8 mouse cellular contexts compared by ENCODE assay signal in the genomic region with DNA sequence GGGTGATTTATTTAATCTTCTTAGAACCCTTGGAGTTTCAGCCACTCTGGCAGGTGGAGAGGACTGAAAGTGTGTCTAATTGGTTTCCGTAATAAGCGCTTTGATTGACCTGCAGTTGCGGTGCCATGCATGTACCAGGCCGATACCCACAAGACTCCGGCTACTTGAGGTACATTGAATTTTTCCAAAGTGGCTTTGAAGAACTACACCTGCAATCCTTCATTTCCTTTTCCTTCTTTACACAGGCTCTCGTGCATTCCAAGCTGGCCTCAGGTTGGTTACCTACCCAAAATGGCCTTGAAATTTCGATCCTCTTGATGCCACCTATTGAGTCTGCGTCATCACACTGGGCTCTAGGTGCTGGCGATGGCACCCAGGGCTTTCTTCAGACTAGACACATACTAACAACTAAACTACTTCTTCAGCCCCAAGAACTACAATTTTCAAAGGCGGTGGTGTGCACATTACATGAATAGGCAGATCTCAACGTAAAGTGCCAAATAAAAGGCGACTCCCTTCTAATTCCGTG. TPM values are rescaled to one million over a fixed set of nuclear protein-coding genes. Genes with fewer than 3 reads are reported as not detected.
DNase-seq lines count a peak whose midpoint lies in the region; ATAC-seq and TF ChIP-seq lines count a peak whose summit lies in the region.

No protein-coding gene starts in this region.

- no peaks in the 10 kb centered on the region for H3K9me3 ChIP-seq in liver, embryonic 12.5 days (replicated peaks)

- WGBS in liver, embryonic 12.5 days (ENCODE audit: insufficient replicate concordance): 50% methylated on average over 13 of the region's 13 CpGs
- 40% methylated on average over 13 of the region's 13 CpGs for WGBS in olfactory bulb, adult 2 months

- no peak for TF ChIP-seq POLR2A in olfactory bulb, adult 2 months (IDR thresholded peaks at IDR 0.05; ENCODE audit: insufficient read depth, low read depth, low read length)

- peak overlapping the region; percentile 98 for H3K27ac ChIP-seq in liver, embryonic 12.5 days
- H3K27ac ChIP-seq in olfactory bulb, adult 2 months (ENCODE audit: insufficient read depth, low read depth, low read length): peak overlapping the region; percentile 97

- peak overlapping the region; percentile 88 for H3K4me3 ChIP-seq in liver, embryonic 12.5 days
- H3K4me3 ChIP-seq in olfactory bulb, adult 2 months (ENCODE audit: insufficient read depth, low read depth, low read length): peak overlapping the region; percentile 92

- no peak for ATAC-seq in liver, embryonic 12.5 days

- H3K27me3 ChIP-seq in liver, embryonic 12.5 days (replicated peaks): no peaks in the 10 kb centered on the region

- peak overlapping the region; percentile 98 for H3K9ac ChIP-seq in liver, embryonic 12.5 days

- peaks cover 45% of the 10 kb centered on the region for H3K4me1 ChIP-seq in liver, embryonic 12.5 days
- H3K4me1 ChIP-seq in olfactory bulb, adult 2 months (ENCODE audit: control insufficient read depth, insufficient read depth, low read length): peaks cover 6% of the 10 kb centered on the region

- no peak for TF ChIP-seq CTCF in olfactory bulb, adult 2 months (IDR thresholded peaks at IDR 0.05; ENCODE audit: insufficient read depth, low read depth, low read length)

- H3K36me3 ChIP-seq in liver, embryonic 12.5 days: peaks cover 17% of the 10 kb centered on the region

- H3K4me2 ChIP-seq in liver, embryonic 12.5 days: peak overlapping the region; percentile 84

- DNase-seq in cerebellum, adult 11 months: peak; percentile 36
- DNase-seq in cerebellum, adult 9-11 months: no peak
- peak; percentile 31 for DNase-seq in right cerebral cortex, postnatal 25 days
- no peak for DNase-seq in right cerebral cortex, postnatal 10 days (ENCODE audit: low spot score in 2 of 2)
- no peak for DNase-seq in embryo, embryonic 9.5 days (ENCODE audit: extremely low spot score)
- no peak for DNase-seq in Muller cell, postnatal 12 days (ENCODE audit: inconsistent ontology term)

RNA-seq across cellular contexts. Expression of gene Hp1bp3, which starts 0.4 kb away (rescaled TPM):
- polyA plus RNA-seq in liver, embryonic 12.5 days (2016; fragmentation: Nextera tagmentation; extraction: Ambion mirVana): 48.2 and 50.1 TPM in 2 replicates
- 181 and 298 TPM in 2 replicates for polyA plus RNA-seq in olfactory bulb, adult 2 months (2012; ENCODE audit: insufficient read depth, insufficient read length, low replicate concordance, missing spikeins)

RNA-seq across cellular contexts. Expression of gene Sh2d5, which starts 34.5 kb away (rescaled TPM):
- 0.61 and 0.87 TPM in 2 replicates for polyA plus RNA-seq in liver, embryonic 12.5 days (2016; fragmentation: Nextera tagmentation; extraction: Ambion mirVana)
- polyA plus RNA-seq in olfactory bulb, adult 2 months (2012; ENCODE audit: insufficient read depth, insufficient read length, low replicate concordance, missing spikeins): not detected in 2 replicates

RNA-seq across cellular contexts. Expression of gene Kif17, which starts 34.5 kb away (rescaled TPM):
- 0.26 and 0.37 TPM in 2 replicates for polyA plus RNA-seq in liver, embryonic 12.5 days (2016; fragmentation: Nextera tagmentation; extraction: Ambion mirVana)
- polyA plus RNA-seq in olfactory bulb, adult 2 months (2012; ENCODE audit: insufficient read depth, insufficient read length, low replicate concordance, missing spikeins): not detected in 2 replicates

Comparison
In these comparisons a context has a peak if more than half of its experiments do, and no peak if none do; other contexts are left out.
1. DNase-seq: peak in cerebellum, adult 11 months (single experiment) and right cerebral cortex, postnatal 25 days (single experiment); none in cerebellum, adult 9-11 months (single experiment), right cerebral cortex, postnatal 10 days (0 of 2), embryo, embryonic 9.5 days (single experiment) and Muller cell, postnatal 12 days (single experiment).